Mouse (Mus musculus) bone marrow, adult 2 months (tissue): ENCODE data around the gene Kiz. TPM values are rescaled to one million over a fixed set of nuclear protein-coding genes. Genes with fewer than 3 reads are reported as not detected.
A peak's percentile ranks its signal among the peaks of the same experiment; 100 is the strongest.

Experiments
- H3K27ac ChIP-seq: fragments of 200-500 bp; 2 replicates; pipeline ENCODE4 v1.5.1; 2012; ENCODE audit warnings: low read depth, mild to moderate bottlenecking, control low read depth, inconsistent platforms, low read length; ENCODE audit not compliant: control insufficient read depth, poor library complexity, insufficient read depth
- H3K4me1 ChIP-seq: fragments of 200-500 bp; 2 replicates; pipeline ENCODE4 v1.6.1; 2011; ENCODE audit warnings: low read length; ENCODE audit not compliant: control insufficient read depth, insufficient read depth
- H3K4me3 ChIP-seq: fragments of 200-500 bp; replicated peaks from 2 replicates; pipeline ENCODE3; 2011; ENCODE audit warnings: mild to moderate bottlenecking, low read depth, low read length, control low read depth; ENCODE audit not compliant: control insufficient read depth
- CTCF ChIP-seq: fragments of 200-500 bp; IDR thresholded peaks from 2 replicates; pipeline ENCODE4 v1.5.1; 2011; ENCODE audit warnings: low read length, control low read depth; ENCODE audit not compliant: control insufficient read depth, insufficient read depth
- POLR2A ChIP-seq: fragments of 200-500 bp; IDR thresholded peaks from 2 replicates; pipeline ENCODE4 v1.6.1; 2011; ENCODE audit warnings: low read depth, mild to moderate bottlenecking, control low read depth, low read length, borderline replicate concordance; ENCODE audit not compliant: control insufficient read depth
- WGBS: fragments of 180-500 bp; shearing (Covaris S2); methylation state at CpG from one replicate; pipeline ENCODE4 v1.1.7; 2018; 5-methylcytosine and 5-hydroxymethylcytosine counted together
- polyA plus RNA-seq: library from polyadenylated mRNA; stranded (reverse); fragments of >200 nt; gene quantifications from 2 replicates; pipeline ENCODE4 v1.2.4, GENCODE M21; 2011; ENCODE audit warnings: low replicate concordance; ENCODE audit not compliant: missing spikeins, insufficient read depth, insufficient read length

The Kiz gene
- polyA plus RNA-seq: 18.8 and 37.8 TPM in 2 replicates

- H3K27ac ChIP-seq: peak within 1 kb of the TSS; percentile 92
- TF ChIP-seq POLR2A: peak; percentile 87; the same call in 1 of the 2 replicates
- no peak for TF ChIP-seq CTCF
- H3K4me3 ChIP-seq: peak within 1 kb of the TSS; percentile 96
- WGBS: under 1% methylated on average over 32 of the region's 32 CpGs
- no peaks in the 10 kb centered on the region; the same call in 1 of the 2 replicates for H3K4me1 ChIP-seq
Observed at GRCm38 (mm10) chr2:146855599-146856039, at the start of gene Kiz. TSS of gene Kiz (plus strand) at chr2:146855864.

- TF ChIP-seq POLR2A (no peak), CTCF (no peak)
- 84% methylated on average over 7 of the region's 7 CpGs for WGBS
- no peaks in the 10 kb centered on the region for H3K4me1 ChIP-seq
- H3K27ac ChIP-seq: no peak overlapping the region
- no peak overlapping the region for H3K4me3 ChIP-seq
Observed at GRCm38 (mm10) chr2:146809706-146810256, 45.9 kb upstream of the Kiz start.

- 87% methylated on average over 13 of the region's 13 CpGs for WGBS
- Histone ChIP-seq H3K27ac (no peak overlapping the region), H3K4me3 (no peak overlapping the region), H3K4me1 (no peaks in the 10 kb centered on the region)
- TF ChIP-seq POLR2A (no peak), CTCF (no peak)
Observed at GRCm38 (mm10) chr2:146810695-146811094, 45.0 kb upstream of the Kiz start.

GRCm38 (mm10) chr2:146814978-146815377, 40.7 kb upstream of the Kiz start:
- TF ChIP-seq POLR2A (no peak), CTCF (no peak)

GRCm38 (mm10) chr2:146819065-146819464, 36.6 kb upstream of the Kiz start:
- 81% methylated on average over 4 of the region's 4 CpGs for WGBS
- TF ChIP-seq CTCF (no peak), POLR2A (no peak)
- Histone ChIP-seq H3K4me3 (no peak overlapping the region), H3K4me1 (no peaks in the 10 kb centered on the region), H3K27ac (no peak overlapping the region)

More at GRCm38 (mm10) chr2:146814978-146815377, 40.7 kb upstream of the Kiz start:
- Histone ChIP-seq H3K4me1 (no peaks in the 10 kb centered on the region), H3K4me3 (no peak overlapping the region), H3K27ac (no peak overlapping the region)
- 77% methylated on average over 7 of the region's 7 CpGs for WGBS

- Histone ChIP-seq H3K27ac (no peak overlapping the region), H3K4me3 (no peak overlapping the region), H3K4me1 (no peaks in the 10 kb centered on the region)
- 84% methylated on average over 11 of the region's 11 CpGs for WGBS
- TF ChIP-seq CTCF: no peak
- no peak for TF ChIP-seq POLR2A
Observed at GRCm38 (mm10) chr2:146823483-146823951, 32.1 kb upstream of the Kiz start.

- Histone ChIP-seq H3K27ac (no peak overlapping the region), H3K4me3 (no peak overlapping the region), H3K4me1 (no peaks in the 10 kb centered on the region)
- TF ChIP-seq CTCF (no peak), POLR2A (no peak)
- 84% methylated on average over 8 of the region's 8 CpGs for WGBS
Observed at GRCm38 (mm10) chr2:146824043-146824442, 31.6 kb upstream of the Kiz start.

GRCm38 (mm10) chr2:146828006-146828405, 27.7 kb upstream of the Kiz start:
- 73% methylated on average over 4 of the region's 4 CpGs for WGBS

More at GRCm38 (mm10) chr2:146828006-146828405, 27.7 kb upstream of the Kiz start:
- H3K4me3 ChIP-seq: no peak overlapping the region
- TF ChIP-seq CTCF (no peak), POLR2A (no peak)
- no peaks in the 10 kb centered on the region for H3K4me1 ChIP-seq
- no peak overlapping the region for H3K27ac ChIP-seq
